Mouse (Mus musculus) embryonic facial prominence, embryonic 11.5 days (tissue): ENCODE measurements around the gene Tspan15. TPM values are rescaled to one million over a fixed set of nuclear protein-coding genes. Genes with fewer than 3 reads are reported as not detected.

Experiments
- ATAC-seq: fragments of 200-750 bp; cut with Nextera tagmentation; replicated peaks from 2 replicates; pipeline ENCODE4 v1.8.0; 2017; ENCODE audit warnings: low read depth; ENCODE audit not compliant: insufficient number of reproducible peaks, low FRiP score, low TSS enrichment
- DNase-seq: peaks from one replicate; pipeline ENCODE4 v3.0.0-alpha.2; 2015; ENCODE audit warnings: low spot score
- H3K27ac ChIP-seq: fragments of 300-500 bp; sonication (generic); replicated peaks from 2 replicates; pipeline ENCODE4 v1.5.1; 2014; ENCODE audit warnings: mild to moderate bottlenecking, low read depth, low read length, control low read depth
- H3K27me3 ChIP-seq: fragments of 300-500 bp; sonication (generic); 2 replicates; pipeline ENCODE4 v1.6.1; 2014; ENCODE audit warnings: mild to moderate bottlenecking, low read length, moderate library complexity, mixed read lengths; ENCODE audit not compliant: control insufficient read depth, insufficient read depth
- H3K36me3 ChIP-seq: fragments of 300-500 bp; sonication (generic); replicated peaks from 2 replicates; pipeline ENCODE4 v1.6.1; 2014; ENCODE audit warnings: low read depth, mild to moderate bottlenecking, low read length, moderate library complexity, mixed read lengths; ENCODE audit not compliant: control insufficient read depth, insufficient read depth
- H3K4me1 ChIP-seq: fragments of 300-500 bp; sonication (generic); 2 replicates; pipeline ENCODE4 v1.6.1; 2014; ENCODE audit warnings: low read length, mixed read lengths; ENCODE audit not compliant: control insufficient read depth, insufficient read depth
- H3K4me2 ChIP-seq: fragments of 300-500 bp; sonication (generic); 2 replicates; pipeline ENCODE4 v1.6.1; 2014; ENCODE audit warnings: low read depth, mild to moderate bottlenecking, control low read depth, low read length, moderate library complexity
- H3K4me3 ChIP-seq: fragments of 300-500 bp; sonication (generic); 2 replicates; pipeline ENCODE4 v1.5.1; 2014; ENCODE audit warnings: low read depth, low read length, control low read depth
- H3K9ac ChIP-seq: fragments of 300-500 bp; sonication (generic); replicated peaks from 2 replicates; pipeline ENCODE4 v1.6.1; 2014; ENCODE audit warnings: mild to moderate bottlenecking, control low read depth, low read length
- H3K9me3 ChIP-seq: fragments of 300-500 bp; sonication (generic); replicated peaks from 2 replicates; pipeline ENCODE4 v1.6.1; 2016; ENCODE audit warnings: mild to moderate bottlenecking, low read length, inconsistent platforms, mixed read lengths; ENCODE audit not compliant: control insufficient read depth
- WGBS: fragments of 180-500 bp; shearing (Covaris S2); extraction: QIAGEN DNeasy Blood & Tissue Kit; methylation state at CpG from one replicate; pipeline ENCODE4 v1.1.7; 2014; 5-methylcytosine and 5-hydroxymethylcytosine counted together
- polyA plus RNA-seq: library from polyadenylated mRNA; unstranded; fragments of >200 nt; fragmentation: Nextera tagmentation; extraction: Ambion mirVana; gene quantifications from 2 replicates; pipeline ENCODE4 v1.2.1, GENCODE M21; 2014

Gene Tspan15
- polyA plus RNA-seq, 1 experiment from 2014 or later = 12.2 TPM

DNA sequence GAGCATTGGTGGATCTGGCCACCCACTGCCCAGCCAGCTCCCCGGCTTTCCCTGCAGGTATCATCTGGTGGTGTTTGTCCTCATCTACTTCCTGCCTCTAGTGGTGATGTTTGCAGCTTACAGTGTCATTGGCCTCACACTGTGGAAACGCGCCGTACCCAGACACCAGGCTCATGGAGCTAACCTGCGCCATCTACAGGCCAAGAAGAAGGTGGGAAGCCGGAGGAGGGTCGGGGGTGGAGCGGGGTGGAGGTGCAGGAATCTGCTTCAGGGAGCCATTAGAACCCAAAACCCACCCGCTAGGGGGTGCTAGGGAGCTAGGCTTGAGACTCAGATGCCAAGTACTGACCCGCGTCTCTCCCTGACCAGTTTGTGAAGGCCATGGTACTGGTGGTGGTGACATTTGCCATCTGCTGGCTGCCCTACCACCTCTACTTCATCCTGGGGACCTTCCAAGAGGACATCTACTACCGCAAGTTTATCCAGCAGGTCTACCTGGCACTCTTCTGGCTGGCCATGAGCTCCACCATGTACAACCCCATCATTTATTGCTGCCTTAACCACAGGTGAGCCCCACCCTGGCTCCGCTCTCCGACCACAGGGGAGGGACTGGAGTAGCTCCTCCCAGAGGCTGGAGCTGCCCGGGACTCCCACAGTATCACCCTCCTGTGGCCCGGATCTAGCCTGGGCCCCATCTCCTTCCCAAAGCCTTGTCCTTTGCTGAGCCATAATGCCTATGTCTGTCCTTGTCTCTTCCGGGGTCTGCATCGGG, 30.2 kb upstream of the Tspan15 start:
- Histone ChIP-seq H3K27me3 (no peaks in the 10 kb centered on the region), H3K4me1 (no peaks in the 10 kb centered on the region), H3K4me2 (no peak overlapping the region), H3K9ac (no peak overlapping the region), H3K36me3 (no peaks in the 10 kb centered on the region), H3K9me3 (no peaks in the 10 kb centered on the region), H3K4me3 (no peak overlapping the region), H3K27ac (no peak overlapping the region)
- ATAC-seq (peak; percentile 71; the same call in 1 of the 2 replicates), DNase-seq (peak; percentile 90)
- WGBS = 15% methylated on average over 18 of the region's 18 CpGs

DNA sequence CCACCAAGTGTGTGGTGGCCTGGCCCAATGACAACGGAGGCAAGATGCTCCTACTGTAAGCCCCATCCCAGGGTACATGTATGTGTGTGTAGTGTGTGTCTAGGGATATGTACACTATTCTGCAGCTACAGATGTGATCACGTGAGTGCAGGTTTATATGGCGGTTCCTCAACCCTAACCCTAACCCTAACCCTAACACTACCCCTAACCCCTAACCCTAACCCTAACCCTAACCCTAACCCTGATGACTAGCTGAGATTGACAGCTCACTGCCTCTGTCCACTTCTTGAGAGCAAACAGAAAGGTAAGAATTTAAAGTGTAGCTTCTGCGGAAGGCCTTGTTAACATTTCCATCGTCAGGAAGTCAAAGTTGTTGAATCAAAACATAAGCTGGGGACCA, 27.2 kb upstream of the Tspan15 start:
- H3K4me1 ChIP-seq = no peaks in the 10 kb centered on the region
- H3K9me3 ChIP-seq = no peaks in the 10 kb centered on the region
- ATAC-seq (no peak), DNase-seq (no peak)
- H3K36me3 ChIP-seq = no peaks in the 10 kb centered on the region
- no peak overlapping the region for H3K4me3 ChIP-seq
- WGBS = 86% methylated on average over 5 of the region's 5 CpGs
- H3K9ac ChIP-seq = no peak overlapping the region
- H3K4me2 ChIP-seq = no peak overlapping the region
- H3K27me3 ChIP-seq = no peaks in the 10 kb centered on the region
- no peak overlapping the region for H3K27ac ChIP-seq

DNA sequence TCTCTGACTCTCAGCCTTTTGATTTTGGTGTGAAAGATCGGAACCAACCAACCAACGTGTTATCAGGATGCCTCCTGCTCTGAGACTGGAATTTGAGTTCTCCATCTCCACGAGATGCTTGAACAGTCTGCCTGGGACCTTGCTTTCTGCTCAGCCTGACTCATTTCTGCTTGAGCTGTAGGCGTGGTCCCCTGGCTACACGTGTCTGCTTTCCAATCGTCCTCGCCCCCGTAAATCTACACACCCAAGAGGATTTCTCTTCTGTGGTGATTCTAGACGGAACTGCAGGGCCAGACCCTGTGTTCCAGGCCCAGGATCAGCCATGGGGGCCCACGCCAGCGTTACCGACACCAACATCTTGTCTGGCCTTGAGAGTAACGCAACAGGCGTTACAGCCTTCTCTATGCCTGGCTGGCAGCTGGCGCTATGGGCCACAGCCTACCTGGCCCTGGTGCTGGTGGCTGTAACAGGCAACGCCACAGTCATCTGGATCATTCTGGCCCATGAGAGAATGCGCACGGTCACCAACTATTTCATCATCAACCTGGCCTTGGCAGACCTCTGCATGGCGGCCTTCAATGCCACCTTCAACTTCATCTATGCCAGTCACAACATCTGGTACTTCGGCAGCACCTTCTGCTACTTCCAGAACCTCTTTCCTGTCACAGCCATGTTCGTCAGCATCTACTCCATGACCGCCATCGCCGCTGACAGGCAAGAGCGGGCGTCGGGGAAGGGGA, 21.6 kb upstream of the Tspan15 start:
- H3K4me1 ChIP-seq = no peaks in the 10 kb centered on the region
- H3K9ac ChIP-seq = no peak overlapping the region
- H3K4me3 ChIP-seq = no peak overlapping the region
- no peak overlapping the region for H3K27ac ChIP-seq
- H3K4me2 ChIP-seq = no peak overlapping the region
- WGBS = 87% methylated on average over 27 of the region's 27 CpGs
- H3K36me3 ChIP-seq = no peaks in the 10 kb centered on the region
- H3K9me3 ChIP-seq = no peaks in the 10 kb centered on the region
- no peak for ATAC-seq
- DNase-seq = no peak
- no peaks in the 10 kb centered on the region for H3K27me3 ChIP-seq

DNA sequence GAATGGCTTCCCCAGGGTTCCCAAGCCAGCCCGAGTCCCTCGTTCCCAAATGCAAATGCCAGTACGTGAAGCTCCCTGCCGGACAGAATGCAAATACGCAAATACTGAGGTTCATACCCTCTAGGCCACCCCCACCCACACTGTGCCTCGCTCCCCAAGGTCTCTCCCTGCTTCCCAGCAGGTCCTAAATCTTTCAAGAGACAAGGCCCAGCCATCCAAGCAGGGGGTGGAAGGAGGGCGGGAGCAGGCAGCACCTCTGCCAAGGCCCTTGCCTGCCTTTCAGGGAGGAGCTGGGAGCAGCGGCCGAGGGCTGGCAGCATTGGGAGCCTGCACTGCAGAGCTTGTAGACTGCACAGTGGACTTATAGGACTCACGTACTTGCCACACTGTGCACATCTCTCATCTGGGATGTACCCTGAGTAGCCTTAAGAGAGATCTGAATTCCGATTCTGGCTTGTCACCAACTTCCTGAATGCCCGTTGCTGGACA, 21.0 kb upstream of the Tspan15 start, which contains the start of gene Tacr2:
Tacr2 (plus strand) TSS at position 439 of the 489 bp plus-strand sequence.
- no peaks in the 10 kb centered on the region for H3K36me3 ChIP-seq
- no peaks in the 10 kb centered on the region for H3K27me3 ChIP-seq
- H3K4me2 ChIP-seq = no peak within 1 kb of the TSS
- 64% methylated on average over 12 of the region's 12 CpGs for WGBS
- no peak within 1 kb of the TSS for H3K9ac ChIP-seq
- ATAC-seq (no peak), DNase-seq (no peak)
- H3K9me3 ChIP-seq = no peaks in the 10 kb centered on the region
- no peaks in the 10 kb centered on the region for H3K4me1 ChIP-seq
- no peak within 1 kb of the TSS for H3K4me3 ChIP-seq
- no peak within 1 kb of the TSS for H3K27ac ChIP-seq

DNA sequence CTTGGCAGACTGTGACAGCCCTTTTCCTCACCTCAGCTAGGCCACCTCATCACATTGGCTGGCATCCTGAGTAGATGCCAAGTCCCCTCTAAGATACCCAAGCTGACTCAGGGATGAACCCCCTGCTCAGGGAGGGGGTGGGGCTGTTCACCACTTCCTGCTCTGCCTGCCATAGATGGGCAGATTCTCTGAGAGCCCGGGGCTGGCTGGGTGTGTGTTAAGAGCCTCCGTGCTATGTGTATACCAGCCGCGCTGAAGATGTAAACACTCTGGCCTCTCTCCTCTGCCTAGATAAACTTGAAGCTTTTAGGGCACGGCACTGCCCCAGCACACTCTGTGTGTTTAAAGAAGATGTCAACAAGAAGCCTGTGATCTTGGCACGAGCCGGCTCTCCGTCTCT, 16.8 kb upstream of the Tspan15 start:
- H3K27ac ChIP-seq = no peak overlapping the region
- H3K27me3 ChIP-seq = no peaks in the 10 kb centered on the region
- H3K9ac ChIP-seq = no peak overlapping the region
- H3K4me2 ChIP-seq = no peak overlapping the region
- no peaks in the 10 kb centered on the region for H3K36me3 ChIP-seq
- no peaks in the 10 kb centered on the region for H3K9me3 ChIP-seq
- no peak overlapping the region for H3K4me3 ChIP-seq
- no peak for DNase-seq
- ATAC-seq = no peak
- no peaks in the 10 kb centered on the region for H3K4me1 ChIP-seq
- 56% methylated on average over 8 of the region's 8 CpGs for WGBS

DNA sequence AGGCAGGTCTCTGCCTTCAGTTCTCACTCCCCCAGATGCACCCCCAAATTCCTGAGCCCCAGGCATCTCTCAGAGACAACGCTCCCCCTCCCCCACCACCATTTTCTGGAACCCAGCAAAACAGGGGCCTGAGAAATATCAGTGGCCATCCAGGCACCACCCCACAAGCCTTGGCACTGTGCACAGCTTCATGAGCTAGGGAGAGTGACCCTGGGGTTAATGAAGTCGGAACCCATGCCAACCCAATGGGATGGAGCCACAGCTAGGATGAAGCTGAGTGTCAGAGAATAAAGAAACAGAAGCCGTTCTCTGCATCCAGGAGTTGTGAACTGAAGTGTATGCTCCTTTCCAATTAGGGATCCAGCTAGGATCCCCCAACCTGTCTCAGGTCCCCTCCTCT, 16.1 kb upstream of the Tspan15 start:
- Histone ChIP-seq H3K4me3 (no peak overlapping the region), H3K9ac (no peak overlapping the region), H3K36me3 (no peaks in the 10 kb centered on the region), H3K27me3 (no peaks in the 10 kb centered on the region), H3K9me3 (no peaks in the 10 kb centered on the region), H3K4me2 (no peak overlapping the region), H3K27ac (no peak overlapping the region), H3K4me1 (no peaks in the 10 kb centered on the region)
- WGBS = 58% methylated on average over 3 of the region's 3 CpGs
- no peak for DNase-seq
- no peak for ATAC-seq

DNA sequence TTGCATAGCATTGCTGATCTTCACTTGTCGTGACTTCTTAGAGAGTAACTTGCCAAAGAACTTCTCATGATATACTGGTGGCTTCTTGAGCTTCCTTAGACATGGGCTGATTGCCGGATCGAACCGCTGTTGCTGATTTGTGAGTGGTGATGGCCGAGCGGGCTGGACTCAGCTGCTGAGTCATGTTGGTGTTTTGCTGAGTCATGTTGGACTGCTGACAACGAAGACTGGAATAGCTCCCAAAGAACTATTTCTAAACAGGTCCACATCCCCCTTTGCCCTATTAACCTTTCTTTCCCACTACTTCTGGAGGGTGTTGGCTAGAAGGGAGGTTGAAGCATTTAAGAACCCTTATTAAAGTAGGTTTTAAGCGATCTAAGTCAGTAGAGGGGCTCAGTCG, 13.0 kb upstream of the Tspan15 start:
- H3K9ac ChIP-seq = no peak overlapping the region
- no peaks in the 10 kb centered on the region for H3K27me3 ChIP-seq
- DNase-seq (no peak), ATAC-seq (no peak)
- WGBS = 91% methylated on average over 9 of the region's 9 CpGs
- H3K4me2 ChIP-seq = no peak overlapping the region
- H3K36me3 ChIP-seq = no peaks in the 10 kb centered on the region
- no peak overlapping the region for H3K27ac ChIP-seq
- no peak overlapping the region for H3K4me3 ChIP-seq
- H3K9me3 ChIP-seq = no peaks in the 10 kb centered on the region
- H3K4me1 ChIP-seq = no peaks in the 10 kb centered on the region

DNA sequence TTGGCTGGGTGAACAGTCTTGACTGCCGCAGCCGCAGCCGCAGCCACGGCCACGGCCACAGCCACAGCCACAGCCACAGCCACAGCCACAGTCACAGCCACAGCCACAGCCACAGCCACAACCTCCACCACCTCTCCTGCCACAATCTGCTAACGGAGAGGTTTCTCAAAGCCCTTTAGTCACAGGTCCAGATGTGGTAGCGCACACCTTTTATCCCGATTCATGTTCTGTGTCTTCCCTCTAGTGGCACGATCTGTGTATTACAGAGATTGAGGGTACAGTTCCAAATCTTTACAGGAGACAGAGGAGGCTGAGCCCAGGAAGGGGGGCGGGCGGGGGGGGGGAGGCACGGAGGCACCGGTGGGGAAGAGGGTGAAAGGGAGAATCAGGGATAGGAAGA, 11.8 kb upstream of the Tspan15 start:
- WGBS = 53% methylated on average over 13 of the region's 13 CpGs
- H3K9me3 ChIP-seq = no peaks in the 10 kb centered on the region
- ATAC-seq (no peak), DNase-seq (peak; percentile 80)
- no peaks in the 10 kb centered on the region for H3K4me1 ChIP-seq
- no peak overlapping the region for H3K27ac ChIP-seq
- H3K36me3 ChIP-seq = no peaks in the 10 kb centered on the region
- H3K27me3 ChIP-seq = no peaks in the 10 kb centered on the region
- no peak overlapping the region for H3K4me2 ChIP-seq
- H3K9ac ChIP-seq = no peak overlapping the region
- H3K4me3 ChIP-seq = no peak overlapping the region
